Mouse (Mus musculus): ENCODE results near the gene Ceacam1. TPM values are rescaled to one million over a fixed set of nuclear protein-coding genes. Genes with fewer than 3 reads are reported as not detected.

Ceacam1 gene
- polyA plus RNA-seq, 1 experiment, result 1.4 TPM

GRCm38 (mm10) chr7:25439978-25440815, 37.2 kb downstream of the Ceacam1 start:
- no peak overlapping the region for H3K4me3 ChIP-seq (replicated peaks)
- TF ChIP-seq GATA1 (IDR thresholded peaks at IDR 0.05; ENCODE audit: borderline replicate concordance, low read length) (no peak), FLI1 (IDR thresholded peaks at IDR 0.05; ENCODE audit: low read length) (no peak)
- no peaks in the 10 kb centered on the region for H3K36me3 ChIP-seq (replicated peaks; ENCODE audit: low read length)
- H3K4me1 ChIP-seq, result peaks cover 36% of the 10 kb centered on the region
- H3K27me3 ChIP-seq (replicated peaks), result peaks cover 6% of the 10 kb centered on the region
- H3K9me3 ChIP-seq, result no peaks in the 10 kb centered on the region

DNA sequence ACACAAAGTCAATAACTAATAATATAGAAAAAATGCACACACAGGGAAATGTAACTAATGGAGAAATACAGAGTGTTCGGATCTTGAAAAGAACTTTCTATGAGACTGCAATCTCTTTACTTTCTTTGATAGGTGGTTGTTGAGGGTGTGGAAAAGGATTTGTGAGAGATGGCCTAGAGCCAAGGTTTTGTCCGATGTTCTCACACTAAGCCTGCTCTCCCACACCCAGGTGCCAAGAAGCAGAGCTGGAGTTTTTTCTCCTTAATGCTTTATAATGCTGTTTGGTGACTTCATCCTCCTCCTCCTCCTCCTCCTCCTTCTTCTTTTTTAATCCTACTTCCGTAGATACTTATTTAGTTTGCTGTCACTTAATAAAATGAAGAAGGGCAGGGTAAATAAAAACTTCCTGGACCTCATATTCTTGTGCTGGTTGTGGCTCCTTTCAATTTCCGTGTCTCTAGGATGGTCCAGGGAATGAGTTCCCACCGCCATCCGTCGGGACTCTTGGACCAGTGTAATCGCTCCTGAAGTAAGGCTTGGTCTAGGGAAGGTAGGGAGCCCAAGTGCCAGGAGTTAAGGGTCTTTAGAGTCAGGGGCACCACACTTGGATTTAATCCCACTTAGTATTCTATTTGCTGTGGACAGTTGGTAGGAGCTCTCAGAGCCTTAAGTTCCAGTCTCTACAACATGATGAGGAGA, 38.1 kb downstream of the Ceacam1 start:
- Histone ChIP-seq H3K36me3 (replicated peaks; ENCODE audit: low read length) (no peaks in the 10 kb centered on the region), H3K9me3 (no peaks in the 10 kb centered on the region), H3K4me3 (replicated peaks) (no peak overlapping the region), H3K4me1 (peaks cover 45% of the 10 kb centered on the region), H3K27me3 (replicated peaks) (peaks cover 6% of the 10 kb centered on the region)
- TF ChIP-seq FLI1 (IDR thresholded peaks at IDR 0.05; ENCODE audit: low read length) (no peak), GATA1 (IDR thresholded peaks at IDR 0.05; ENCODE audit: borderline replicate concordance, low read length) (no peak)

- H3K9me3 ChIP-seq, result no peaks in the 10 kb centered on the region
- no peaks in the 10 kb centered on the region for H3K36me3 ChIP-seq (replicated peaks; ENCODE audit: low read length)
- TF ChIP-seq FLI1 (IDR thresholded peaks at IDR 0.05; ENCODE audit: low read length), result no peak
- no peak for TF ChIP-seq GATA1 (IDR thresholded peaks at IDR 0.05; ENCODE audit: borderline replicate concordance, low read length)
- no peaks in the 10 kb centered on the region for H3K27me3 ChIP-seq (replicated peaks)
- peaks cover 66% of the 10 kb centered on the region for H3K4me1 ChIP-seq
- H3K4me3 ChIP-seq (replicated peaks), result no peak overlapping the region
These were observed 40.7 kb downstream of the Ceacam1 start for GRCm38 (mm10) chr7:25436704-25437103.

- peaks cover 71% of the 10 kb centered on the region for H3K4me1 ChIP-seq
These were observed 41.2 kb downstream of the Ceacam1 start for GRCm38 (mm10) chr7:25436226-25436625.

DNA sequence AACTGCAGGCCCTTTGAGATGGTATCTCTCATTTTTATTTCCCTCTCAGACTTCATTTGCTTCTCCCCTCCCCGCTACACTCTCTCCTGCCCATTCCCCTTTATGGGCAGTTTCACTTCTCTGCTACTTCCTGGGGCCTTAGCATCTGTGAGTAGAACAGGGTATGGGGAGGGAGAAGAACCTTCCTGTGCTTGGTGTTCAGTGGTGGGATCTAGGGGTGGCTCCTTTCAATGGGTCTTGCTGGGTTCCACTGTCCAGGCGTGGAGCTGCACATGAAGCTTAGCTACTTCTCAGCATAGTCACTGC, 41.9 kb downstream of the Ceacam1 start:
- no peaks in the 10 kb centered on the region for H3K9me3 ChIP-seq

More at GRCm38 (mm10) chr7:25436226-25436625, 41.2 kb downstream of the Ceacam1 start:
- no peaks in the 10 kb centered on the region for H3K9me3 ChIP-seq
- H3K27me3 ChIP-seq (replicated peaks), result no peaks in the 10 kb centered on the region
- H3K36me3 ChIP-seq (replicated peaks; ENCODE audit: low read length), result no peaks in the 10 kb centered on the region
- no peak for TF ChIP-seq FLI1 (IDR thresholded peaks at IDR 0.05; ENCODE audit: low read length)
- TF ChIP-seq GATA1 (IDR thresholded peaks at IDR 0.05; ENCODE audit: borderline replicate concordance, low read length), result no peak
- no peak overlapping the region for H3K4me3 ChIP-seq (replicated peaks)

GRCm38 (mm10) chr7:25434654-25435545, 42.5 kb downstream of the Ceacam1 start:
- no peak for TF ChIP-seq FLI1 (IDR thresholded peaks at IDR 0.05; ENCODE audit: low read length)
- no peak for TF ChIP-seq GATA1 (IDR thresholded peaks at IDR 0.05; ENCODE audit: borderline replicate concordance, low read length)
- peaks cover 84% of the 10 kb centered on the region for H3K4me1 ChIP-seq
- H3K9me3 ChIP-seq, result no peaks in the 10 kb centered on the region

More for the DNA sequence above, 41.9 kb downstream of the Ceacam1 start:
- Histone ChIP-seq H3K36me3 (replicated peaks; ENCODE audit: low read length) (no peaks in the 10 kb centered on the region), H3K27me3 (replicated peaks) (no peaks in the 10 kb centered on the region), H3K4me1 (peaks cover 78% of the 10 kb centered on the region), H3K4me3 (replicated peaks) (peak overlapping the region; percentile 21)
- TF ChIP-seq GATA1 (IDR thresholded peaks at IDR 0.05; ENCODE audit: borderline replicate concordance, low read length), result no peak
- TF ChIP-seq FLI1 (IDR thresholded peaks at IDR 0.05; ENCODE audit: low read length), result no peak

DNA sequence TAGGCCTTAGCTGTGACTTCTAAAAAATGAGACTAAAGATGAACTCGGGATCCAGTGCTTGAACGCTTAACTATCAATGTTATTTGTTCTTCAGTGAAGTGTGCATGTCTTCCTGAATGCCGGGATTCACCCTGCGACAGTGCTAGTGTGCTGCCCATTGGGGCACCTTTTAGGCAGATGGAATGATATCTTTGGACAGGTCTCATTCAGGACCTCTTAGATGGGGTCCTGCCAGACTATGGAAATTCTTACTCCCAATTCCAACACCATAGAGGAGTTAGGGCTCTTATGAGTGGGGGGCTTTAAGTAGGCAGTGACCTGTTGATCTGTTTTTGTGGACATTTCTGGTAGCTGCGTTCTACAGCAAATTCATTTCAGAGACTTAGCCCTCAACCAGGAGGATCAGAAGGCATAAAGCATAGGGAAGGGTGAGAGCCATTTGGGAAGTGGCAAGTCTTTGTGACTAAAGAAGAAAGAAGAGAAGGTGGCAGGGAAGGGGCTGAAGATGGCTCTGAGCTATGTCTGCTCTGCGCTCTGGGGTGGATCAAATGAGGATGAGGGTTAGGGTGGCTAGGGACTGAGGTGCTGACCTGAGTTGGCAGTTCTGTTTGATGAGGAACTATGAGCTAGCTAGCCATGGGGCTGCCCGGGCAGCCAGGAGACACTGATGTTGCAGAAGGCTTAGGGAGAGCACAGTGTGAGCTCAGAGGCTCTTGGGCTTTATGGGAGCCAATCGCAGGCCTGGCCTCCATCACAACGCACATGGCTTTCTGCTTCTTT, 43.4 kb downstream of the Ceacam1 start:
- H3K9me3 ChIP-seq, result no peaks in the 10 kb centered on the region
- H3K4me1 ChIP-seq, result peaks cover 93% of the 10 kb centered on the region
- no peaks in the 10 kb centered on the region for H3K36me3 ChIP-seq (replicated peaks; ENCODE audit: low read length)
- no peak overlapping the region for H3K4me3 ChIP-seq (replicated peaks)
- no peaks in the 10 kb centered on the region for H3K27me3 ChIP-seq (replicated peaks)
- TF ChIP-seq FLI1 (IDR thresholded peaks at IDR 0.05; ENCODE audit: low read length), result no peak
- TF ChIP-seq GATA1 (IDR thresholded peaks at IDR 0.05; ENCODE audit: borderline replicate concordance, low read length), result no peak

More at GRCm38 (mm10) chr7:25434654-25435545, 42.5 kb downstream of the Ceacam1 start:
- Histone ChIP-seq H3K36me3 (replicated peaks; ENCODE audit: low read length) (no peaks in the 10 kb centered on the region), H3K27me3 (replicated peaks) (no peaks in the 10 kb centered on the region), H3K4me3 (replicated peaks) (no peak overlapping the region)

- Histone ChIP-seq H3K4me3 (replicated peaks) (no peak overlapping the region), H3K4me1 (peaks cover 95% of the 10 kb centered on the region)
- no peak for TF ChIP-seq GATA1 (IDR thresholded peaks at IDR 0.05; ENCODE audit: borderline replicate concordance, low read length)
- TF ChIP-seq FLI1 (IDR thresholded peaks at IDR 0.05; ENCODE audit: low read length), result no peak
These were observed 44.3 kb downstream of the Ceacam1 start for GRCm38 (mm10) chr7:25433007-25433541.

More at GRCm38 (mm10) chr7:25433007-25433541, 44.3 kb downstream of the Ceacam1 start:
- Histone ChIP-seq H3K9me3 (no peaks in the 10 kb centered on the region), H3K27me3 (replicated peaks) (no peaks in the 10 kb centered on the region), H3K36me3 (replicated peaks; ENCODE audit: low read length) (no peaks in the 10 kb centered on the region)

Measured in megakaryocyte, embryonic 14.5 days (primary cell).